Mouse (Mus musculus) G1E (cell line): ENCODE measurements around the gene Trpc7. TPM values are rescaled to one million over a fixed set of nuclear protein-coding genes. Genes with fewer than 3 reads are reported as not detected.

ENCODE experiments used
- ATAC-seq: 2 replicates; pipeline ENCODE4 v1.8.0; 2016; ENCODE audit warnings: mild to moderate bottlenecking; ENCODE audit not compliant: insufficient number of reproducible peaks, poor library complexity, low FRiP score, severe bottlenecking; ENCODE audit errors: extremely low read depth
- DNase-seq: peaks from one replicate; pipeline ENCODE4 v3.0.0; 2012; ENCODE audit warnings: low spot score
- H3K27me3 ChIP-seq: 2 replicates; pipeline ENCODE4 v1.6.1; 2012; ENCODE audit warnings: mild to moderate bottlenecking, low read length, inconsistent platforms; ENCODE audit not compliant: insufficient read depth
- H3K36me3 ChIP-seq: replicated peaks from 2 replicates; pipeline ENCODE3; 2012; ENCODE audit warnings: mild to moderate bottlenecking, inconsistent platforms
- H3K4me1 ChIP-seq: 2 replicates; pipeline ENCODE4 v1.6.1; 2012; ENCODE audit warnings: low read depth, low read length, inconsistent platforms, mixed read lengths; ENCODE audit not compliant: insufficient read depth
- H3K4me3 ChIP-seq: 2 replicates; pipeline ENCODE4 v1.5.1; 2012; ENCODE audit warnings: low read depth, mild to moderate bottlenecking, inconsistent platforms, low read length, moderate library complexity, mixed read lengths
- H3K9me3 ChIP-seq: replicated peaks from 2 replicates; pipeline ENCODE4 v1.6.1; 2012; ENCODE audit warnings: inconsistent platforms
- CTCF ChIP-seq: IDR thresholded peaks from 2 replicates; pipeline ENCODE4 v1.5.1; 2012; ENCODE audit warnings: low read depth, low read length, inconsistent platforms, mixed read lengths
- GATA1 ChIP-seq: IDR thresholded peaks from 2 replicates; pipeline ENCODE4 v1.6.1; 2012; ENCODE audit warnings: borderline replicate concordance, low read length, inconsistent platforms, mixed read lengths
- GATA2 ChIP-seq: IDR thresholded peaks from 2 replicates; pipeline ENCODE4 v1.6.1; 2012; ENCODE audit warnings: low read depth, low read length, inconsistent platforms, borderline replicate concordance
- POLR2AphosphoS5 ChIP-seq: IDR thresholded peaks from 2 replicates; pipeline ENCODE4 v1.6.1; 2012; ENCODE audit warnings: low read depth, low read length, inconsistent platforms; ENCODE audit not compliant: insufficient replicate concordance
- TAL1 ChIP-seq: conservative IDR thresholded peaks from 2 replicates; pipeline ENCODE4 v1.6.1; 2012; ENCODE audit warnings: low read depth, low read length, inconsistent platforms, mixed read lengths
- polyA plus RNA-seq: library from polyadenylated mRNA; stranded (reverse); fragments of >175 nt; gene quantifications from 2 replicates; pipeline ENCODE4 v1.2.3, GENCODE M21; 2012
- total RNA-seq, 2 experiments: library from RNA; stranded (forward) in 1 of 2; stranded (reverse) in 1 of 2; fragments of 200-1000 nt in 1 of 2; fragments of >200 nt in 1 of 2; fragmentation: Nextera tagmentation in 1 of 2; gene quantifications; 2 replicates each; pipeline ENCODE4 v1.2.3; 2014 to 2017

Gene Trpc7
- total and polyA plus RNA-seq, 3 experiments, result 0.05 TPM; not detected in 2

GRCm38 (mm10) chr13:56753192-56753951, 142.4 kb downstream of the Trpc7 start, which contains the start of gene Gm45623:
TSS of gene Gm45623 (minus strand) at chr13:56753827.
- H3K4me1 ChIP-seq, result no peaks in the 10 kb centered on the region
- no peaks in the 10 kb centered on the region for H3K36me3 ChIP-seq
- no peak within 1 kb of the TSS; the same call in 1 of the 2 replicates for H3K4me3 ChIP-seq
- no peak for ATAC-seq
- H3K27me3 ChIP-seq, result no peaks in the 10 kb centered on the region
- no peak for TF ChIP-seq GATA2
- TF ChIP-seq POLR2AphosphoS5, result no peak
- no peak for TF ChIP-seq GATA1
- TF ChIP-seq CTCF, result no peak
- TF ChIP-seq TAL1, result no peak
- no peak for DNase-seq
- H3K9me3 ChIP-seq, result peaks cover 54% of the 10 kb centered on the region

- Histone ChIP-seq H3K4me1 (no peaks in the 10 kb centered on the region), H3K27me3 (no peaks in the 10 kb centered on the region), H3K4me3 (no peak overlapping the region; the same call in 1 of the 2 replicates), H3K9me3 (peaks cover 53% of the 10 kb centered on the region), H3K36me3 (no peaks in the 10 kb centered on the region)
- TF ChIP-seq TAL1 (no peak), CTCF (no peak), GATA1 (no peak)
- ATAC-seq (no peak), DNase-seq (no peak)
Measured at GRCm38 (mm10) chr13:56752474-56753191, 143.2 kb downstream of the Trpc7 start.

- no peak for TF ChIP-seq GATA2
- TF ChIP-seq GATA1, result no peak
- Histone ChIP-seq H3K27me3 (no peaks in the 10 kb centered on the region), H3K36me3 (no peaks in the 10 kb centered on the region), H3K9me3 (peaks cover 49% of the 10 kb centered on the region), H3K4me1 (no peaks in the 10 kb centered on the region), H3K4me3 (no peak overlapping the region)
- no peak for DNase-seq
- no peak for ATAC-seq
Measured at GRCm38 (mm10) chr13:56751774-56752173, 144.0 kb downstream of the Trpc7 start.

GRCm38 (mm10) chr13:56749377-56749776, 146.4 kb downstream of the Trpc7 start:
- no peaks in the 10 kb centered on the region for H3K4me1 ChIP-seq
- DNase-seq (no peak), ATAC-seq (no peak)
- H3K4me3 ChIP-seq, result no peak overlapping the region
- no peaks in the 10 kb centered on the region for H3K27me3 ChIP-seq
- H3K9me3 ChIP-seq, result peaks cover 28% of the 10 kb centered on the region
- H3K36me3 ChIP-seq, result no peaks in the 10 kb centered on the region
- no peak for TF ChIP-seq GATA2
- no peak for TF ChIP-seq POLR2AphosphoS5
- no peak for TF ChIP-seq CTCF
- no peak for TF ChIP-seq TAL1

DNA sequence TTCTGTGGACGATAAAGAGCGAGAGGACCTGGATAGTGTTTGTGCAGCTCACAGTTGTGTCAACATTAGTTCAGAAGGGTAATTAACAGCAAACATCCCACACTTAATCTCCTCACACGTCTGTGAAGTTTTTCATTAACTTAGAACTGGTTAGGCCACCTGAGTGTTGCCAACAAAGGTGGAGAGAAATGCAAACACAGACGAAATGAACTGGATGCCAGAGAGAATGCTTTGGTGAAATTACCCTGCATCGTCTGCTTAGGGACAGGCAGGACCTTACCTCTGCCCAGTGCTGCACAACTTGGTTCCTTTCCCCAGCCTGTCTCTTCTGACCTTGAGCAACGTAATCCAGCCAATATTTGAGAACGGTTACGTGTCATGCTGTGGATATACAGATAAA, 148.2 kb downstream of the Trpc7 start:
- no peaks in the 10 kb centered on the region for H3K4me1 ChIP-seq
- no peak for ATAC-seq
- H3K27me3 ChIP-seq, result no peaks in the 10 kb centered on the region
- no peak overlapping the region for H3K4me3 ChIP-seq
- no peak for DNase-seq
- H3K9me3 ChIP-seq, result peaks cover 12% of the 10 kb centered on the region
- peaks cover 5% of the 10 kb centered on the region for H3K36me3 ChIP-seq
- TF ChIP-seq CTCF, result no peak

- peaks cover 8% of the 10 kb centered on the region for H3K36me3 ChIP-seq
- H3K9me3 ChIP-seq, result peaks cover 7% of the 10 kb centered on the region; the same call in 1 of the 2 replicates
- TF ChIP-seq GATA2, result no peak
- TF ChIP-seq GATA1, result no peak
- TF ChIP-seq POLR2AphosphoS5, result no peak
- no peak for TF ChIP-seq TAL1
- H3K4me1 ChIP-seq, result no peaks in the 10 kb centered on the region
- DNase-seq (no peak), ATAC-seq (no peak)
- H3K27me3 ChIP-seq, result no peaks in the 10 kb centered on the region
- no peak overlapping the region for H3K4me3 ChIP-seq
Measured at GRCm38 (mm10) chr13:56746739-56747532, 148.9 kb downstream of the Trpc7 start.
